ENCODE assay signal across 11 mouse cellular contexts in the genomic region with DNA sequence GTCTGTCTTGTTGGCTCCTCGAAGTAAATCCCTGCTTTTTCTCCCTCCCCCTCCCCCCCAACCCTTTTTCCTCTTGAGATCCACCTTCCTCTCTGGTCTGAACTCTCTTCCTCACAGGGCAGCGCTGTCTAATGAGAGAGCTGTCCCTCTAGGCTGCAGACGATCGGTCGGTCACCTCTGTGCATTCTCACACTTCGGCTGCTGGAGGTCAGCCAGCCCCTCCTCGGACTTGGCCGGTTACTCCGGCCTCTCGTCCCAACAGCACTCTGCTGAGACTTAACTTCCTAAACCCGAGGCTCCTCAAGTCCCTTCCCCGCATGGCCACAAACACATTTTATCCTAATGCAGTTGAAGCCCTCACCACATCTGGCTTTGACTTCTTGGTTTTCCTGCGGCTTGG.
DNase-seq lines count a peak whose midpoint lies in the region; ATAC-seq and TF ChIP-seq lines count a peak whose summit lies in the region.
"Had no signal": no experiment of that assay in that cellular context is flagged by ENCODE, and none has a peak within 500 bp of the region (broad histone marks: within the 10 kb centered on the region; RNA-seq: fewer than 3 reads in every experiment).

No protein-coding gene starts in this region.

- 26% methylated on average over 13 of the region's 13 CpGs for WGBS in cerebellum, adult 2 months
- 41% methylated on average over 13 of the region's 13 CpGs for WGBS in lung, embryonic 15.5 days

- TF ChIP-seq CTCF in cerebellum, adult 2 months (IDR thresholded peaks at IDR 0.05; ENCODE audit: borderline replicate concordance, insufficient read depth, low read depth, low read length) = no peak
- TF ChIP-seq CTCF in left cerebral cortex, adult 2 months (IDR thresholded peaks at IDR 0.05) = no peak

- no peaks in the 10 kb centered on the region for H3K36me3 ChIP-seq in lung, embryonic 15.5 days
- H3K36me3 ChIP-seq: embryonic facial prominence, embryonic 15.5 days; hindbrain, embryonic 15.5 days had no signal

- H3K9me3 ChIP-seq in lung, embryonic 15.5 days = no peaks in the 10 kb centered on the region
- H3K9me3 ChIP-seq: embryonic facial prominence, embryonic 15.5 days; hindbrain, embryonic 15.5 days had no signal

- H3K4me3 ChIP-seq in cerebellum, adult 2 months (replicated peaks; ENCODE audit: insufficient read depth, low read depth, low read length) = no peak overlapping the region
- no peak overlapping the region for H3K4me3 ChIP-seq in lung, embryonic 15.5 days
- H3K4me3 ChIP-seq in left cerebral cortex, adult 2 months = no peak overlapping the region
- H3K4me3 ChIP-seq: embryonic facial prominence, embryonic 15.5 days; hindbrain, embryonic 15.5 days had no signal

- ATAC-seq in cerebellum, adult (ENCODE audit: insufficient number of reproducible peaks, low FRiP score, low TSS enrichment) = no peak
- ATAC-seq in lung, embryonic 15.5 days (ENCODE audit: borderline replicate concordance, extremely low read depth, low FRiP score, low TSS enrichment) = peak; percentile 72

- no peak overlapping the region for H3K27ac ChIP-seq in cerebellum, adult 2 months (ENCODE audit: insufficient read depth, low read length)
- H3K27ac ChIP-seq in lung, embryonic 15.5 days = no peak overlapping the region
- H3K27ac ChIP-seq in left cerebral cortex, adult 2 months = no peak overlapping the region
- H3K27ac ChIP-seq: embryonic facial prominence, embryonic 15.5 days; hindbrain, embryonic 15.5 days; liver, embryonic 14.5 days had no signal

- H3K4me2 ChIP-seq in lung, embryonic 15.5 days = peak overlapping the region; percentile 23
- H3K4me2 ChIP-seq: embryonic facial prominence, embryonic 15.5 days; hindbrain, embryonic 15.5 days had no signal

- TF ChIP-seq POLR2A in cerebellum, adult 2 months (IDR thresholded peaks at IDR 0.05; ENCODE audit: borderline replicate concordance, insufficient read depth, low read length) = no peak

- peak; percentile 29 to 41 for DNase-seq in cerebellum, adult 2 months
- DNase-seq in gastrocnemius, adult 8-10 months (ENCODE audit: low spot score in 2 of 2) = peak; percentile 48 to 70
- DNase-seq in heart, postnatal 14 days = peak; percentile 84 to 86
- DNase-seq in B cell, adult 2 months = no peak
- DNase-seq in right cerebral cortex, postnatal 25 days = no peak
- DNase-seq in left cerebral cortex, adult 2 months (ENCODE audit: extremely low spot score in 1 of 2, low spot score in 2 of 2) = no peak

- peaks cover 4% of the 10 kb centered on the region for H3K4me1 ChIP-seq in cerebellum, adult 2 months (ENCODE audit: control insufficient read depth, insufficient read depth, low read length)
- peaks cover 13% of the 10 kb centered on the region; the same call in 1 of the 2 replicates for H3K4me1 ChIP-seq in lung, embryonic 15.5 days
- H3K4me1 ChIP-seq: hindbrain, embryonic 15.5 days had no signal

- H3K27me3 ChIP-seq in cerebellum, adult 2 months (ENCODE audit: control insufficient read depth, insufficient read depth, low read length) = no peaks in the 10 kb centered on the region
- H3K27me3 ChIP-seq in lung, embryonic 15.5 days = no peaks in the 10 kb centered on the region
- H3K27me3 ChIP-seq: embryonic facial prominence, embryonic 15.5 days; hindbrain, embryonic 15.5 days had no signal

- H3K9ac ChIP-seq in lung, embryonic 15.5 days = no peak overlapping the region
- H3K9ac ChIP-seq: embryonic facial prominence, embryonic 15.5 days; hindbrain, embryonic 15.5 days; liver, embryonic 14.5 days had no signal

- intact Hi-C loops in heart, postnatal 14 days (cut with DNase I) = loop anchor here (10.0 kb wide), 2 partner anchors 293 to 883 kb away; no protein-coding TSS in a partner anchor
- intact Hi-C loops in left cerebral cortex, adult 2 months (cut with DNase I) = loop anchor here (10.0 kb wide), 1 partner anchor 1093 kb away; no protein-coding TSS in a partner anchor

Comparison
In these comparisons a context has a peak if more than half of its experiments do, and no peak if none do; other contexts are left out.
1. DNase-seq: peak in cerebellum, adult 2 months (2 of 2), gastrocnemius, adult 8-10 months (2 of 2) and heart, postnatal 14 days (2 of 2); none in B cell, adult 2 months (0 of 2), right cerebral cortex, postnatal 25 days (single experiment) and left cerebral cortex, adult 2 months (0 of 2).